Mouse (Mus musculus): ENCODE measurements around the gene Zfp169.

GRCm38 (mm10) chr13:48548296-48548695, 35.0 kb upstream of the Zfp169 start:
- no peak for TF ChIP-seq ZNF384 (IDR thresholded peaks at IDR 0.05; ENCODE audit: low read depth, low read length)
- no peak for TF ChIP-seq CHD2 (IDR thresholded peaks at IDR 0.05; ENCODE audit: low read depth, low read length)
- no peak for TF ChIP-seq HCFC1 (IDR thresholded peaks at IDR 0.05; ENCODE audit: borderline replicate concordance, insufficient read depth, low read length)
- no peak for TF ChIP-seq MAFK (IDR thresholded peaks at IDR 0.05; ENCODE audit: insufficient read depth, low read depth, low read length)
